Mouse (Mus musculus) E14TG2a.4 (cell line): ENCODE data around the gene Slc1a1.

ENCODE experiments used
- CTCF ChIP-seq: conservative IDR thresholded peaks from 2 replicates; pipeline ENCODE4 v1.5.1; 2014; ENCODE audit warnings: low read length
- POU5F1 ChIP-seq: IDR thresholded peaks from 2 replicates; pipeline ENCODE4 v1.6.1; 2014; ENCODE audit warnings: low read length, borderline replicate concordance

- TF ChIP-seq CTCF (no peak), POU5F1 (no peak)
Observed at GRCm38 (mm10) chr19:28908186-28908585, 73.3 kb downstream of the Slc1a1 start.
